Mouse (Mus musculus) megakaryocyte, embryonic 14.5 days (primary cell): Measurements from ENCODE around the gene Set.

Source experiments
- FLI1 ChIP-seq: IDR thresholded peaks from 2 replicates; pipeline ENCODE4 v1.6.1; 2012; ENCODE audit warnings: low read length, inconsistent platforms, mixed read lengths
- GATA1 ChIP-seq: IDR thresholded peaks from 3 replicates; pipeline ENCODE4 v1.6.1; 2012; ENCODE audit warnings: mixed read lengths, low read length, inconsistent platforms, borderline replicate concordance

DNA sequence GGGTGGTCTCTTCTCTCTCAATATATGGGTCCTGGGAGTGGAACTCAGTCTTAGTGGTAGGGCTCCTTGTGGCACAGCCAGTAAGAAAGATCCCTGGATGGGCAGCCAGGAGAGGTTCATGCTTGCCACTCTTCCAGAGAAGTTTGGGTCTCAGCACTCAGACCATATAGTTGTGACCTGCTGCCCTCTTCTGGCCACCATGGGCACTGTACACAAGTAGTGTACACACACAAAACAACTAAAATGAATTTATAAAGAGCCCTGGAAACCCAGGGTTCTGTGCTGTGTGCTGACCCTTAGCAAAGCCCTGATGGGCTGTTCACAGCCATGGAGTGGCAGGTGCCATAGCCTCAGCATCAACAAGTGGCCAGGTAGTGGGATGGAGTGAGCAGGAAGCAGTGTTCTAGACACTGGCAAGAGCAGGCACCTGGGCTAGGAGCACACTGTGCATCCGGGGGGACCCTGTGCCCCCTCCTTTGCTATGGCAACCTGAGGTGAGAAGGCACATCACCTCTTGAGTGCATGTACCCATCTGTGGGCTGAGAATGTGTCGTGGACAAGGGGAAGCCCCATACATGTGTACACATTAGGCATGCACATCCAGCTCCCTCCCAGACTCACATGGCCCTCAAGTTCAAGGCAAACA is 38.8 kb downstream of the Set start:
- TF ChIP-seq GATA1 (no peak), FLI1 (no peak)
